Mouse (Mus musculus): ENCODE measurements around the gene Kcna5. TPM values are rescaled to one million over a fixed set of nuclear protein-coding genes. Genes with fewer than 3 reads are reported as not detected.

The Kcna5 gene
- total RNA-seq, 2 experiments from 2014 or later, result 1.5 to 1.8 TPM

GRCm38 (mm10) chr6:126537512-126537911 lies 2.3 kb upstream of the Kcna5 start:
- DNase-seq (ENCODE audit: low spot score in 2 of 2), result no peak

DNA sequence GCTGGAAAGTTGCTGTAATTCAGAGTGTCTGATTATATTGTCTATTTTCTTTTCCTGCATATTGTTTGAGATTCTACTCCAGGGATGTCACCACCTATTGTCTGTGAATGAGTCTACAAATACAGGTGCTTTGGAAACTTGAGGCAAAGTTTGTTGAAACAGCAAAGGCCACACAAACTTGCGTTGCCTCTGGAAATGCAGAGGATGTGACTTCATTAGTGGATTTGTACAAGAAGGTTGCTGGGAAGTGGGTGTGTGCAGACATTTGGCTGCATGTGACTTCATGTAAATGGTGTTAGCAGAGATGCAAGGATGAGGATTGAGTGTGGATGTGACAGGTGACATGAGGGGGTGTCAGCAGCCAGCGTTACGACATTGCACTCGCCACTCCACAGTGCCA lies 1.7 kb upstream of the Kcna5 start:
- no peak for DNase-seq (ENCODE audit: low spot score in 2 of 2)

- DNase-seq (ENCODE audit: low spot score in 2 of 2), result no peak
Measured at GRCm38 (mm10) chr6:126535911-126536270, 679 bp upstream of the Kcna5 start.

- no peak for DNase-seq (ENCODE audit: low spot score in 2 of 2)
Measured at GRCm38 (mm10) chr6:126534531-126535207, 543 bp downstream of the Kcna5 start.

- no peak for DNase-seq (ENCODE audit: low spot score in 2 of 2)
Measured at GRCm38 (mm10) chr6:126531306-126531705, 3.9 kb downstream of the Kcna5 start.

- no peak for DNase-seq (ENCODE audit: low spot score in 2 of 2)
Measured at GRCm38 (mm10) chr6:126530019-126530418, 5.2 kb downstream of the Kcna5 start.

GRCm38 (mm10) chr6:126514720-126515119 lies 20.5 kb downstream of the Kcna5 start:
- no peak for DNase-seq (ENCODE audit: low spot score in 2 of 2)

- DNase-seq (ENCODE audit: low spot score in 2 of 2), result no peak
Measured at GRCm38 (mm10) chr6:126513714-126514248, 21.4 kb downstream of the Kcna5 start.

DNA sequence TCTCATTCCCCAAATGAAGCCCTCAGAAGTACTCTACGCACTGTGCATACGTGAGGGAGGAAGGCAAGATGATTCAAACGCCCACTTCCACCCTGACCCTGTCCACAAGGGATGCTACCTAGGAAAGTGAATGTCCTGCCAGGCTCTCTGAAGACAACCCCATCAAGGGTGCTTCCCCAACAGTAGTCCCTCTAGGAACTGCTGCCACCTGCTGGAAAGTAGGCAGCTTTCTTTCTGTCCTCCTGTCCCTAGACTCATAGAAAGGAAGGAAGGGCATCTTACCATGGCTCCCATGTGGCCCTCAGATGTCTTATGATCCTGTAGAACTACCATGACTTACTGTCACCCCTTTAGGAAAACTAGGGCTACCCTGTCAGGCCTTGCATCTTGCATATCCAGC lies 22.1 kb downstream of the Kcna5 start:
- DNase-seq (ENCODE audit: low spot score in 2 of 2), result no peak

DNA sequence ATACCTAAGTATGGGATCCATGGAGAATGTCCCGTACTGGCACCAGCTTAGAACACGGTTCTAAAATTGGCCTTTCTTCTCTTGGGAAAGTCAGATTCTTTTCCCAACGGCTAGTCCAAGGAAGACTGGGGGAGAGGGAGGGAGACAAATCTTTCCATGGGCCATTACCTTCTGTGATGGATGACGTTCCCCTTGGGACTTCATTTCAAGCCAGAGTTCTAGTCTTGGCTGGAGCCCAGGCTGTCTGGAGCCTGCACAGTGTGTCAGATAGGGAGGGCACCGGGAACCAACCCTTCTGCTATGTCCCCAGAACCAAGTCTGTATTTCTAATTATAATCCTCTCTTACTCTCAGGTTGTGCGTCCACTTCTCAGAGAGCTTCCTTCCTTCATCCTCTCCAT lies 26.5 kb downstream of the Kcna5 start:
- DNase-seq (ENCODE audit: low spot score in 2 of 2), result no peak

GRCm38 (mm10) chr6:126503920-126504319 lies 31.3 kb downstream of the Kcna5 start:
- DNase-seq (ENCODE audit: low spot score in 2 of 2), result no peak

- DNase-seq (ENCODE audit: low spot score in 2 of 2), result no peak
Measured at GRCm38 (mm10) chr6:126502691-126503301, 32.4 kb downstream of the Kcna5 start.

GRCm38 (mm10) chr6:126500985-126501384 lies 34.2 kb downstream of the Kcna5 start:
- no peak for DNase-seq (ENCODE audit: low spot score in 2 of 2)

- peak; percentile 84 to 86 for DNase-seq (ENCODE audit: low spot score in 2 of 2)
Measured at GRCm38 (mm10) chr6:126500088-126500487, 35.1 kb downstream of the Kcna5 start.

DNA sequence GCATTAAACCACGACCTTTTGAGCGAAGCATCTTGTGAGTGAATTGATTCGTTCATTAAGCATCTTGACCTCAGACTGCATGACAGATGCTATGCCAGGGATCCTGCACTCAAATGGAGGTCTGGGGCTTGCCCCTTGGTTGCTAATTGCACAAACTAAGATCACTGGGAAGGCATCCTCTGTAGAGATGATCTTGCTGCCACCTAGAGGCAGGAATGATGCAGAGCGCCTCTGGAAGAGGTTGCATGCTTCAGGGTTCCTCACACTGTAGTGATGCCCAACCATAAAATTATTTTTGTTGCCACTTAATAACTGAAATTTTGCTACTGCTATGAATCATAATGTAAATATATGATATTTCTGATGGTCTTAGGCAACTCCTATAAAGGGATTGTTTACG lies 37.3 kb downstream of the Kcna5 start:
- peak; percentile 39 to 71 for DNase-seq (ENCODE audit: low spot score in 2 of 2)

- DNase-seq (ENCODE audit: low spot score in 2 of 2), result no peak
Measured at GRCm38 (mm10) chr6:126497173-126497839, 37.9 kb downstream of the Kcna5 start.

- DNase-seq (ENCODE audit: low spot score in 2 of 2), result no peak
Measured at GRCm38 (mm10) chr6:126487136-126487535, 48.1 kb downstream of the Kcna5 start.

DNA sequence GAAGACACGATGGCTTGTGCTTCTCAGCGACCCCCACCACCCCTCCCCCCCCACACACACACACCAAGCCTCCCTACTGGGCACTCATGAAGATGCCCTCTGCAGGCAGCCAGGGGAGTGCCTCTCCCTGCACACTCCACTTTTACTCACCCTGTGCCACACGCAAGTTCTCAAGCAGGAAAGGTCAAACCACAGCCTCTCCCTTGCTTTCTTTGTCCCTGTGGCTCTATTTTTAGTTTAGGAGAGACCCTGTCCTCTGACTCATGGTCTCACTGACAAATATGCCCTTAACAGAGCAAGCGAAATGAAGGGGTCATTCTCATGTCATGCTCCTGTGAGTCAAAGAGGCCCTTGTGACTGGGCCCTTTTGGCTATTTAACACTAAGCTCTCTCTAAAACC lies 50.3 kb downstream of the Kcna5 start:
- DNase-seq (ENCODE audit: low spot score in 2 of 2), result no peak

DNA sequence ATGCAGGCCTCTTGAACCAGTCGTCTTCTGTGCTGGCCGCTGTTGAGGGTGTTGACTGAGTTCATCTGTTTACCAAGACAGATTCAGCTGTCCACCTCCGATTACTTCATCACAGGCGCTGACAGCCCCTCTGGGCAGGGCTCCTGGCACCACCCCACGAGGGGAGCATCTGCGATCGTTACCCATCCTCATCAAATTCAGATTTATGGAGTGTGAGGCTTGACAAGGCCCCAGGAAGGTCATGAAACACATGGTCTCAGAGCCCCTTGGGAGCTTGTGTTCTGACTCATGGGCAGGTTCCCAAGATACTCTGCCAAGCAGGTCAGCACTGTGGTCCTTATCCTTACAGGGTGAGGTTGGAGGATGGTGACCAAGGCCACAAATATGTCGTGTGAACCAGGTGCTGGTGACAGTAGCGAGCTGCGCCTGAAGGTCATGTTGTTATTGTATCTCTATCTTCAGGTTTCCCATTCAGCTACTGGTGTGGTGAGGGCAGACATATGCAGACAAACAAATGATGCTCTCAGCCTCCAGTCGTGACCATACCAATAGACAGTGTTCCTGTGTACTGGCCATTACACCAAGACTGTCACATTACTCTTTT lies 51.8 kb downstream of the Kcna5 start:
- DNase-seq (ENCODE audit: low spot score in 2 of 2), result no peak
